Mouse (Mus musculus) neural tube, embryonic 12.5 days (tissue): Measurements from ENCODE around the gene Mdm4. TPM values are rescaled to one million over a fixed set of nuclear protein-coding genes. Genes with fewer than 3 reads are reported as not detected.

Source experiments
- ATAC-seq: fragments of 200-750 bp; cut with Nextera tagmentation; 2 replicates; pipeline ENCODE4 v1.8.0; 2017; ENCODE audit warnings: low read depth, mild to moderate bottlenecking, moderate TSS enrichment, moderate library complexity; ENCODE audit not compliant: low FRiP score
- H3K27ac ChIP-seq: fragments of 300-500 bp; sonication (generic); 2 replicates; pipeline ENCODE4 v1.5.1; 2016
- H3K27me3 ChIP-seq: fragments of 300-500 bp; sonication (generic); replicated peaks from 2 replicates; pipeline ENCODE4 v1.6.1; 2016; ENCODE audit warnings: mild to moderate bottlenecking
- H3K36me3 ChIP-seq: fragments of 300-500 bp; sonication (generic); 2 replicates; pipeline ENCODE4 v1.6.1; 2016; ENCODE audit warnings: mild to moderate bottlenecking
- H3K4me1 ChIP-seq: fragments of 300-500 bp; sonication (generic); 2 replicates; pipeline ENCODE4 v1.6.1; 2016
- H3K4me2 ChIP-seq: fragments of 300-500 bp; sonication (generic); replicated peaks from 2 replicates; pipeline ENCODE4 v1.6.1; 2016; ENCODE audit warnings: mild to moderate bottlenecking
- H3K4me3 ChIP-seq: fragments of 300-500 bp; sonication (generic); 2 replicates; pipeline ENCODE4 v1.5.1; 2016
- H3K9ac ChIP-seq: fragments of 300-500 bp; sonication (generic); 2 replicates; pipeline ENCODE4 v1.6.1; 2016; ENCODE audit warnings: mild to moderate bottlenecking
- H3K9me3 ChIP-seq: fragments of 300-500 bp; sonication (generic); 2 replicates; pipeline ENCODE4 v1.6.1; 2016; ENCODE audit warnings: mild to moderate bottlenecking
- WGBS: fragments of 180-500 bp; shearing (Covaris S2); methylation state at CpG from one replicate; pipeline ENCODE4 v1.1.7; 2016; 5-methylcytosine and 5-hydroxymethylcytosine counted together
- polyA plus RNA-seq: library from polyadenylated mRNA; unstranded; fragments of >200 nt; fragmentation: Nextera tagmentation; extraction: Ambion mirVana; gene quantifications from 2 replicates; pipeline ENCODE4 v1.2.1, GENCODE M21; 2016

Mdm4 gene
- polyA plus RNA-seq, result 39.2 and 39.5 TPM in 2 replicates

DNA sequence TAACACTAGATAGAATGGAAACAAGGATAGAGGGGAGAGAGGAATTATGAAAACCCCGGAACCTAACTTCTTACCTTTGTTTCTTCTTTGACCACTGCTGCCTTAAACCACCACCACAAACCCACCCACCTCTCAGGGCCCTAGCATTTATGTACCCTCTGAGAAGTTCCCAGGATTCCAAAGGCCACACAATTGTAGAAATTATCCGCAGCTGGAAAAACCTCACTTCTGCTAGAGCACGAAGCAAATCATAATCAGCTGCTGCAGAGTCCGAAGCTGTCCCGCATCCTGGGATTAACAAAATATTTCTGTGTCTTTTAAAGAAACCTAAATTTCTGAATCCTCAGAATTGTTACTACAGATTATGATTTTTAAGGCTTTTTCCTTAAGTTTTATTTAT lies at the start of gene Mdm4:
Gene Mdm4 (minus strand): TSS at position 101 of the 400 bp plus-strand sequence.
- no peak within 1 kb of the TSS for H3K4me2 ChIP-seq
- H3K9ac ChIP-seq, result no peak within 1 kb of the TSS
- 95% methylated on average over 5 of the region's 5 CpGs for WGBS
- peaks cover 11% of the 10 kb centered on the region for H3K4me1 ChIP-seq
- no peak within 1 kb of the TSS for H3K4me3 ChIP-seq
- no peaks in the 10 kb centered on the region for H3K36me3 ChIP-seq
- no peak for ATAC-seq
- no peaks in the 10 kb centered on the region for H3K9me3 ChIP-seq
- H3K27me3 ChIP-seq, result no peaks in the 10 kb centered on the region
- H3K27ac ChIP-seq, result no peak within 1 kb of the TSS

DNA sequence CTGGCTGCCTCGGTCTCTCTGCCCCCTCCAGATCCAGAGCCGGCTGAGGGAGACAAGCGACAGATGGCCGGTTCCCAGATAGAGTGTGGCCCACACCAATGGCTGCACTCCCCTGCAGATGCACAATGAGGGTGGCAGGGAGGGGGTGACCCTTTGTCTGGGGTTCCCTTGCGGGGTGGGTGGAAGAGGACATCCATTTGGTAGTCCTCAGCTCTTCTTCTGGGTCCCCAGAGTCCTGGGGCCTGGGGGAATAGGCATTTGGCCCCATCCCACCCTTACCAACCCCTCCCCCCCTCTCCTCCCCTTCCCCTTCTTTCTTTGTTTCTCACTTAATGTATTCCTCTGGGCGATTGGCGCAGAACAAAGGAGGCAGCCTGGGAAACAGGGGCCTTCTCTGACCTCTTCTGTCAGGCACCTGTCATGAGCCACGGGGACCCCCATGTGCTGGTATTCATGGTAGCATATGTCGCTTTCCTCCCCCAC lies 49.8 kb upstream of the Mdm4 start:
- H3K4me3 ChIP-seq, result no peak overlapping the region
- H3K9ac ChIP-seq, result 0 out of 2 replicates have a peak overlapping the region, but pooled peaks have one; percentile 13
- H3K27ac ChIP-seq, result peak overlapping the region; percentile 75
- no peaks in the 10 kb centered on the region for H3K9me3 ChIP-seq
- peak; percentile 85 for ATAC-seq
- peaks cover 3% of the 10 kb centered on the region; the same call in 1 of the 2 replicates for H3K27me3 ChIP-seq
- 9% methylated on average over 9 of the region's 9 CpGs for WGBS
- peaks cover 44% of the 10 kb centered on the region for H3K4me1 ChIP-seq
- peaks cover 70% of the 10 kb centered on the region for H3K36me3 ChIP-seq
- H3K4me2 ChIP-seq, result peak overlapping the region; percentile 40; the same call in 1 of the 2 replicates

DNA sequence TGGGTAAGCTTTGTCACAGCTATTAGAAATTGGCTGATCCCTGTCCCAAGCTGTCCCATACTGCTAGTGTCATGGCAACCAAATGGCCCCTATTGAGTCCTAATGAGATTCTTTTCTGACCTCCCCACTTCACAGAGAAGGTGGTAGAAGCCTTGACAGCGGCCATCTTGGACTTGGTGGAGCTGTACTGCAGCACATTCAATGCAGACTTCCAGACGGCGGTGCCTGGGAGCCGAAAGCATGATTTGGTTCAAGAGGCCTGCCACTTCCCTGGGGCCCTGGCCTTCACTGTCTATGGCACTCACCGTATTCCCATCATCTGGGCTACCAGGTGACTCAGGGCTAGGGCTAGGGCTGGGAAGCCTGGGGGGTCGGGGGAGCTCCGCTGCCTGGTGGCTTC lies 49.1 kb upstream of the Mdm4 start:
- H3K9me3 ChIP-seq, result no peaks in the 10 kb centered on the region
- peaks cover 44% of the 10 kb centered on the region for H3K4me1 ChIP-seq
- H3K4me2 ChIP-seq, result peak overlapping the region; percentile 40; the same call in 1 of the 2 replicates
- no peak overlapping the region for H3K4me3 ChIP-seq
- H3K27ac ChIP-seq, result peak overlapping the region; percentile 75
- no peak overlapping the region for H3K9ac ChIP-seq
- 44% methylated on average over 7 of the region's 7 CpGs for WGBS
- H3K27me3 ChIP-seq, result peaks cover 3% of the 10 kb centered on the region; the same call in 1 of the 2 replicates
- peak; percentile 57 for ATAC-seq
- peaks cover 68% of the 10 kb centered on the region for H3K36me3 ChIP-seq

DNA sequence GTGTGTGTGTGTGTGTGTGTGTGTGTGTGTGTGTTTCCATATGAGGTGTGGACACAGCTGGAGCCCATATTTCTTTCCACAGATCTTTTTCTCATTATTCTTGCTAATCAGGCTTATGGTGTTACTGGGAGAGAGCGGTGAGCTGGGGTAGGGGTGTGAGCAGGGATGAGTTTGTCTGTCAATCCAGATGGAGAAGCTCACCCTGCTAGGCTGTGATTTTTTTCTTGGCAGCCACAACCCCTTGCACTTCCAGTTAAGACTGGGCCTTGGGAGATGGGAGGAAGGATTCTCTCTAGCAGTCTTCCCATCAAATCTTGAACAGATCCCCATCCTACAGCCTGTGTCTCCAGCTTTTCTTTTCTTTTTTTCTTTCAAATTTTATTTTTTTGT lies 48.0 kb upstream of the Mdm4 start:
- Histone ChIP-seq H3K9ac (no peak overlapping the region), H3K36me3 (peaks cover 63% of the 10 kb centered on the region), H3K4me3 (no peak overlapping the region), H3K27me3 (no peaks in the 10 kb centered on the region), H3K4me1 (peaks cover 44% of the 10 kb centered on the region), H3K27ac (peak overlapping the region; percentile 47; the same call in 1 of the 2 replicates), H3K4me2 (no peak overlapping the region), H3K9me3 (no peaks in the 10 kb centered on the region)
- 50% methylated on average over 1 of the region's 1 CpGs for WGBS
- no peak for ATAC-seq

- Histone ChIP-seq H3K27ac (peak overlapping the region; percentile 47), H3K4me1 (peaks cover 44% of the 10 kb centered on the region), H3K9ac (no peak overlapping the region), H3K4me3 (no peak overlapping the region), H3K9me3 (no peaks in the 10 kb centered on the region), H3K36me3 (peaks cover 59% of the 10 kb centered on the region), H3K27me3 (no peaks in the 10 kb centered on the region), H3K4me2 (no peak overlapping the region)
- ATAC-seq, result no peak
- 62% methylated on average over 11 of the region's 12 CpGs for WGBS
These were observed 47.4 kb upstream of the Mdm4 start for GRCm38 (mm10) chr1:133077606-133078337.

DNA sequence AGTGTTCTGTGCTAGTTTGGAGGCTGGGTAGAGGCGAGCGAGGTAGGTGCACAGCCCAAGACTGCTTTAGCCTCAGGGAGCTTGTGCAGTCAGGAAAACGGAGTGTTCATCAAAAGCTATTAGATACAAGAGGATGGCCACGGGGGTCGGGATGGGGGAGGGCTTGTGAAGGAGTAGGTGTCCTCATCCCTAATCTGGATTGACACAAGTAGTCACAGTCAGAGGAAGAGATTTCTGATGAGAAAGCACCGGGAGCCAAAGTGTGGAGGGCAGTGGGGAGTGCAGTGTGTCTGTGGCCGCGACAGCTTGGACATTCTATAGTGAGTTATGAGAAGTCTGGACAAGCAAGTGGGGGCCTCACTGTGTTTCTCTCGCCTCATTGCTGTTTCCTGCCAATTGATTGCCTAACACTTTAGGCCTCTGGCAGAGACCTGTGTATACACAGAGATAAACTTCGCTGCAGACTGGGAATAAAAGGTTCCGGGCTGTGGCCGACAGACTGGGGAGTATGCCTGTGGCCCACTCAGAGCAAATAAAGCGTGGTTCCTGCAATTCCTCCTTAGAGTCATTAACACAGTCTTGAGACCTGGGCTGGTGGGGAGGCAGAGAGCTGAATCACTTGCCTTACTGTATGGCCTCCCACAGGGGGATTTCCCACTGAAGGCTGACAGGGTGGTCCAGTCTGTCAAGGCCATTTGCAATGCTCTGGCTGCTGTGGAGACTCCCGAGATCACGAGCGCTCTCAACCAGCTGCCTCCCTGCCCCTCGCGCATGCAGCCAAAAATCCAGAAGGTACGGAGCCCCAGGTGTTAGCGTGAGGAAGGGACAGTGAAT lies 46.5 kb upstream of the Mdm4 start:
- Histone ChIP-seq H3K4me1 (peaks cover 44% of the 10 kb centered on the region), H3K27me3 (no peaks in the 10 kb centered on the region), H3K27ac (peak overlapping the region; percentile 47; the same call in 1 of the 2 replicates), H3K4me3 (no peak overlapping the region), H3K9me3 (no peaks in the 10 kb centered on the region), H3K4me2 (no peak overlapping the region), H3K36me3 (peaks cover 59% of the 10 kb centered on the region), H3K9ac (no peak overlapping the region)
- ATAC-seq, result no peak
- WGBS, result 43% methylated on average over 20 of the region's 20 CpGs

- Histone ChIP-seq H3K4me1 (peaks cover 41% of the 10 kb centered on the region), H3K27ac (no peak overlapping the region), H3K4me3 (no peak overlapping the region), H3K9ac (no peak overlapping the region), H3K27me3 (no peaks in the 10 kb centered on the region), H3K4me2 (no peak overlapping the region), H3K9me3 (no peaks in the 10 kb centered on the region), H3K36me3 (peaks cover 55% of the 10 kb centered on the region)
- ATAC-seq, result no peak
- 84% methylated on average over 6 of the region's 6 CpGs for WGBS
These were observed 45.5 kb upstream of the Mdm4 start for GRCm38 (mm10) chr1:133075651-133076400.

DNA sequence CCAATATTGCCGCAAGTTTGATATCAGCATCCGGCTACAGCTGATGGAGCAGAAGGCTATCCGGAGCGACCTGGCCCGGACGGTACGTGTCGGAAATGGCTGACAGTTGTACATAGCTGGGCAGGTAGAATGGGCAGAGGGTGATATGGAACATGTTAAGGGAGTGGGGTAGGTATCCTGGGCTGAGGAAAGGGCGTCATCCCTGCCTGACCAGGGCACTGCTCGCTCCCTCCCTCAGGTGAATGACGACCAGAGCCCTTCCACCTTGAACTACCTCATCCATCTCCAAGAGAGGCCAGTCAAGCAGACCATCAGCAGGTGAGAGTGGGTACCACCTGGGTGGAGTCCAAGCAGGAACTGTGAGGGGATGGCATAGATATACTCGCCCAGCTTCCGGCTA lies 44.2 kb upstream of the Mdm4 start:
- Histone ChIP-seq H3K4me1 (peaks cover 34% of the 10 kb centered on the region), H3K4me2 (no peak overlapping the region), H3K36me3 (peaks cover 58% of the 10 kb centered on the region), H3K9me3 (no peaks in the 10 kb centered on the region), H3K9ac (no peak overlapping the region), H3K27me3 (no peaks in the 10 kb centered on the region), H3K27ac (no peak overlapping the region), H3K4me3 (no peak overlapping the region)
- 95% methylated on average over 13 of the region's 13 CpGs for WGBS
- ATAC-seq, result no peak

- Histone ChIP-seq H3K36me3 (peaks cover 64% of the 10 kb centered on the region), H3K27me3 (no peaks in the 10 kb centered on the region)
- WGBS, result 60% methylated on average over 9 of the region's 9 CpGs
These were observed 43.0 kb upstream of the Mdm4 start for GRCm38 (mm10) chr1:133073327-133073856.

GRCm38 (mm10) chr1:133071666-133072381 lies 41.5 kb upstream of the Mdm4 start:
- Histone ChIP-seq H3K27ac (no peak overlapping the region), H3K4me1 (peaks cover 32% of the 10 kb centered on the region), H3K27me3 (no peaks in the 10 kb centered on the region), H3K9ac (no peak overlapping the region), H3K9me3 (no peaks in the 10 kb centered on the region), H3K4me2 (no peak overlapping the region), H3K36me3 (peaks cover 63% of the 10 kb centered on the region), H3K4me3 (no peak overlapping the region)
- ATAC-seq, result no peak
- 77% methylated on average over 16 of the region's 16 CpGs for WGBS

More at GRCm38 (mm10) chr1:133073327-133073856, 43.0 kb upstream of the Mdm4 start:
- no peaks in the 10 kb centered on the region for H3K9me3 ChIP-seq
- no peak for ATAC-seq
- H3K4me3 ChIP-seq, result no peak overlapping the region
- no peak overlapping the region for H3K4me2 ChIP-seq
- H3K27ac ChIP-seq, result no peak overlapping the region
- peaks cover 43% of the 10 kb centered on the region for H3K4me1 ChIP-seq
- H3K9ac ChIP-seq, result 0 out of 2 replicates have a peak overlapping the region, but pooled peaks have one; percentile 26

- Histone ChIP-seq H3K27me3 (no peaks in the 10 kb centered on the region), H3K4me2 (no peak overlapping the region), H3K9me3 (no peaks in the 10 kb centered on the region), H3K9ac (no peak overlapping the region), H3K4me1 (peaks cover 23% of the 10 kb centered on the region; the same call in 1 of the 2 replicates), H3K36me3 (peaks cover 60% of the 10 kb centered on the region), H3K27ac (no peak overlapping the region), H3K4me3 (no peak overlapping the region)
- ATAC-seq, result no peak
- 64% methylated on average over 3 of the region's 5 CpGs for WGBS
These were observed 39.8 kb upstream of the Mdm4 start for GRCm38 (mm10) chr1:133070157-133070556.
